ENCODE assay signal across 8 mouse cellular contexts in genomic region chr12:80132250-80133003, GRCm38 (mm10). TPM values are rescaled to one million over a fixed set of nuclear protein-coding genes. Genes with fewer than 3 reads are reported as not detected.
DNase-seq lines count a peak whose midpoint lies in the region; ATAC-seq and TF ChIP-seq lines count a peak whose summit lies in the region.

No protein-coding gene starts in this region.

- TF ChIP-seq CTCF in liver, embryonic 14.5 days (IDR thresholded peaks at IDR 0.05; ENCODE audit: low read depth): peak; percentile 96

- H3K4me3 ChIP-seq in embryonic facial prominence, embryonic 15.5 days (replicated peaks): peak overlapping the region; percentile 57
- H3K4me3 ChIP-seq in heart, embryonic 11.5 days (ENCODE audit: low read depth, low read length): peak overlapping the region; percentile 64
- peak overlapping the region; percentile 58 for H3K4me3 ChIP-seq in kidney, embryonic 15.5 days (replicated peaks)
- peak overlapping the region; percentile 67 to 73 for H3K4me3 ChIP-seq in liver, embryonic 14.5 days (ENCODE audit: insufficient read depth in 1 of 2, low read depth in 2 of 2, low read length in 2 of 2)
- peak overlapping the region; percentile 58 for H3K4me3 ChIP-seq in stomach, embryonic 15.5 days (replicated peaks)

- H3K9me3 ChIP-seq in embryonic facial prominence, embryonic 15.5 days (replicated peaks): no peaks in the 10 kb centered on the region
- H3K9me3 ChIP-seq in heart, embryonic 11.5 days (replicated peaks; ENCODE audit: control insufficient read depth, low read length): no peaks in the 10 kb centered on the region
- H3K9me3 ChIP-seq in kidney, embryonic 15.5 days (replicated peaks): no peaks in the 10 kb centered on the region
- no peaks in the 10 kb centered on the region for H3K9me3 ChIP-seq in liver, embryonic 14.5 days (ENCODE audit: control insufficient read depth, low read length)
- H3K9me3 ChIP-seq in stomach, embryonic 15.5 days: no peaks in the 10 kb centered on the region

- DNase-seq in A20 (ENCODE audit: low read depth, low spot score): peak; percentile 90
- DNase-seq in adrenal gland, postnatal 36 days: peak; percentile 92 to 94
- DNase-seq in liver, embryonic 14.5 days (ENCODE audit: low read depth in 3 of 3, low spot score in 3 of 3): peak in 2 of 3 experiments; percentile 68 to 74
- DNase-seq in neural tube, embryonic 10.5 days (ENCODE audit: extremely low spot score, low spot score): peak; percentile 94

- under 1% methylated on average over 65 of the region's 66 CpGs for WGBS in embryonic facial prominence, embryonic 15.5 days
- WGBS in heart, embryonic 11.5 days (ENCODE audit: insufficient replicate concordance): 2% methylated on average over 64 of the region's 66 CpGs
- whole genome bisulfite sequencing in kidney, embryonic 15.5 days: under 1% methylated on average over 66 of the region's 66 CpGs
- 1% methylated on average over 66 of the region's 66 CpGs for WGBS in liver, embryonic 14.5 days (ENCODE audit: insufficient replicate concordance)
- under 1% methylated on average over 66 of the region's 66 CpGs for WGBS in stomach, embryonic 15.5 days

- peak overlapping the region; percentile 97 for H3K27ac ChIP-seq in embryonic facial prominence, embryonic 15.5 days (replicated peaks)
- peak overlapping the region; percentile 97 for H3K27ac ChIP-seq in heart, embryonic 11.5 days (ENCODE audit: low read depth, low read length)
- peak overlapping the region; percentile 98 for H3K27ac ChIP-seq in kidney, embryonic 15.5 days
- peak overlapping the region; percentile 70 for H3K27ac ChIP-seq in liver, embryonic 14.5 days
- peak overlapping the region; percentile 98 for H3K27ac ChIP-seq in stomach, embryonic 15.5 days

- H3K27me3 ChIP-seq in embryonic facial prominence, embryonic 15.5 days: no peaks in the 10 kb centered on the region
- H3K27me3 ChIP-seq in heart, embryonic 11.5 days (ENCODE audit: control insufficient read depth, insufficient read depth, low read length): no peaks in the 10 kb centered on the region
- H3K27me3 ChIP-seq in kidney, embryonic 15.5 days: no peaks in the 10 kb centered on the region
- H3K27me3 ChIP-seq in liver, embryonic 14.5 days (ENCODE audit: control insufficient read depth, insufficient read depth, low read length): no peaks in the 10 kb centered on the region
- H3K27me3 ChIP-seq in stomach, embryonic 15.5 days (replicated peaks): no peaks in the 10 kb centered on the region

- peak overlapping the region; percentile 93 for H3K9ac ChIP-seq in embryonic facial prominence, embryonic 15.5 days
- peak overlapping the region; percentile 93 for H3K9ac ChIP-seq in heart, embryonic 11.5 days (ENCODE audit: low read depth, low read length)
- H3K9ac ChIP-seq in kidney, embryonic 15.5 days: peak overlapping the region; percentile 66
- peak overlapping the region; percentile 78 for H3K9ac ChIP-seq in liver, embryonic 14.5 days (replicated peaks)
- H3K9ac ChIP-seq in stomach, embryonic 15.5 days: peak overlapping the region; percentile 83

- peak; percentile 85 for ATAC-seq in embryonic facial prominence, embryonic 15.5 days (ENCODE audit: insufficient number of reproducible peaks, low FRiP score, low TSS enrichment, low read depth)
- ATAC-seq in heart, embryonic 11.5 days (replicated peaks; ENCODE audit: insufficient number of reproducible peaks, low FRiP score, low TSS enrichment): peak; percentile 70
- peak; percentile 83 for ATAC-seq in kidney, embryonic 15.5 days (replicated peaks; ENCODE audit: low FRiP score)
- ATAC-seq in liver, embryonic 14.5 days (ENCODE audit: insufficient read depth): peak; percentile 86
- peak; percentile 86 for ATAC-seq in stomach, embryonic 15.5 days (ENCODE audit: insufficient read depth, low FRiP score, low read depth)

- H3K4me1 ChIP-seq in embryonic facial prominence, embryonic 15.5 days: peaks cover 47% of the 10 kb centered on the region
- peaks cover 42% of the 10 kb centered on the region for H3K4me1 ChIP-seq in heart, embryonic 11.5 days (ENCODE audit: control insufficient read depth, insufficient read depth, low read length)
- peaks cover 44% of the 10 kb centered on the region for H3K4me1 ChIP-seq in kidney, embryonic 15.5 days
- H3K4me1 ChIP-seq in liver, embryonic 14.5 days (replicated peaks; ENCODE audit: control insufficient read depth in 2 of 2, insufficient read depth in 2 of 2, low read length in 1 of 2): peaks cover 14 to 28% of the 10 kb centered on the region in 2 experiments
- H3K4me1 ChIP-seq in stomach, embryonic 15.5 days: peaks cover 28% of the 10 kb centered on the region

- no peaks in the 10 kb centered on the region for H3K36me3 ChIP-seq in embryonic facial prominence, embryonic 15.5 days
- no peaks in the 10 kb centered on the region for H3K36me3 ChIP-seq in heart, embryonic 11.5 days (ENCODE audit: control insufficient read depth, insufficient read depth, low read length)
- H3K36me3 ChIP-seq in kidney, embryonic 15.5 days: no peaks in the 10 kb centered on the region
- H3K36me3 ChIP-seq in liver, embryonic 14.5 days (replicated peaks; ENCODE audit: control insufficient read depth, insufficient read depth, low read depth): no peaks in the 10 kb centered on the region; the same call in 1 of the 2 replicates
- no peaks in the 10 kb centered on the region for H3K36me3 ChIP-seq in stomach, embryonic 15.5 days

- TF ChIP-seq EP300 in liver, embryonic 14.5 days (IDR thresholded peaks at IDR 0.05; ENCODE audit: low read depth): no peak; the same call in 1 of the 2 replicates

- H3K4me2 ChIP-seq in embryonic facial prominence, embryonic 15.5 days (replicated peaks): peak overlapping the region; percentile 82
- H3K4me2 ChIP-seq in heart, embryonic 11.5 days: peak overlapping the region; percentile 86
- H3K4me2 ChIP-seq in kidney, embryonic 15.5 days: peak overlapping the region; percentile 65
- H3K4me2 ChIP-seq in liver, embryonic 14.5 days (ENCODE audit: low read depth): peak overlapping the region; percentile 89
- peak overlapping the region; percentile 70 for H3K4me2 ChIP-seq in stomach, embryonic 15.5 days

RNA-seq across cellular contexts. Expression of gene Zfp36l1, which starts 19.6 kb away (rescaled TPM):
- 100 to 1,000 TPM; 230 to 283 TPM for total RNA-seq in adrenal gland, postnatal 36 days (2021)
- polyA plus RNA-seq in embryonic facial prominence, embryonic 15.5 days (2015; fragmentation: Nextera tagmentation; extraction: Ambion mirVana): 153 and 178 TPM in 2 replicates
- polyA plus RNA-seq in heart, embryonic 11.5 days (2014; fragmentation: Nextera tagmentation; extraction: Ambion mirVana): 133 and 144 TPM in 2 replicates
- 136 and 154 TPM in 2 replicates for polyA plus RNA-seq in kidney, embryonic 15.5 days (2015; fragmentation: Nextera tagmentation; extraction: Ambion mirVana)
- polyA plus RNA-seq in liver, embryonic 14.5 days (2012; rRNA removed): 19.4 and 23.5 TPM in 2 replicates
- 22.7 and 28.5 TPM in 2 replicates for polyA plus RNA-seq in liver, embryonic 14.5 days (2014; fragmentation: Nextera tagmentation; extraction: Ambion mirVana)
- polyA plus RNA-seq in stomach, embryonic 15.5 days (2015; fragmentation: Nextera tagmentation; extraction: Ambion mirVana): 142 and 146 TPM in 2 replicates

Comparison
In these comparisons a context has a peak if more than half of its experiments do, and no peak if none do; other contexts are left out.
1. Peak in every context shown above with its lines: DNase-seq, ATAC-seq, H3K4me3 ChIP-seq and H3K27ac ChIP-seq.